Mouse (Mus musculus): Measurements from ENCODE around the gene Nudcd3. TPM values are rescaled to one million over a fixed set of nuclear protein-coding genes. Genes with fewer than 3 reads are reported as not detected.

The Nudcd3 gene
- total and polyA plus RNA-seq, 3 experiments = 33.3 to 50.5 TPM; not detected in 1

GRCm38 (mm10) chr11:6198449-6198848 lies 1.8 kb downstream of the Nudcd3 start:
- DNase-seq (ENCODE audit: low read depth, low spot score) = no peak
- Histone ChIP-seq H3K4me3 (ENCODE audit: control insufficient read depth in 1 of 2, insufficient read depth in 1 of 2, low read depth in 2 of 2, low read length in 2 of 2) (peak overlapping the region; percentile 18 to 58; a peak in 3 of 4 replicates), H3K79me2 (ENCODE audit: control insufficient read depth, insufficient read depth, low read length, poor library complexity) (peaks cover 55% of the 10 kb centered on the region), H3K4me1 (ENCODE audit: control insufficient read depth in 1 of 2, insufficient read depth in 2 of 2, low read length in 2 of 2) (peaks cover 9 to 29% of the 10 kb centered on the region in 2 experiments), H3K9ac (ENCODE audit: control insufficient read depth, low read depth, low read length, poor library complexity, severe bottlenecking) (peak overlapping the region; percentile 20; the same call in 1 of the 2 replicates), H3K27me3 (ENCODE audit: control insufficient read depth in 1 of 2, insufficient read depth in 2 of 2, low read length in 2 of 2) (no peaks in the 10 kb centered on the region), H3K9me3 (replicated peaks; ENCODE audit: insufficient read depth, low read length) (no peaks in the 10 kb centered on the region), H3K27ac (ENCODE audit: control insufficient read depth, low read depth, low read length) (no peak overlapping the region), H3K36me3 (ENCODE audit: control insufficient read depth in 1 of 2, insufficient read depth in 2 of 2, low read length in 2 of 2) (peaks cover 0 to 22% of the 10 kb centered on the region in 2 experiments; a peak in 3 of 4 replicates)
- TF ChIP-seq GATA1 (IDR thresholded peaks at IDR 0.05; ENCODE audit: low read depth, low read length) = 0 out of 2 replicates have a peak, but pooled peaks have one; percentile 18
- no peak for TF ChIP-seq ZKSCAN1 (IDR thresholded peaks at IDR 0.05; ENCODE audit: low read depth, low read length)
- TF ChIP-seq JUND (IDR thresholded peaks at IDR 0.05; ENCODE audit: low read depth, low read length) = no peak
- no peak for TF ChIP-seq TAL1 (IDR thresholded peaks at IDR 0.05; ENCODE audit: low read length)
- no peak for TF ChIP-seq CHD2 (IDR thresholded peaks at IDR 0.05; ENCODE audit: low read length)
- TF ChIP-seq ZNF384 (IDR thresholded peaks at IDR 0.05; ENCODE audit: low read depth, low read length) = no peak
- no peak for TF ChIP-seq MEF2A (IDR thresholded peaks at IDR 0.05; ENCODE audit: extremely low read depth, insufficient replicate concordance, low read depth, low read length, poor library complexity, severe bottlenecking)
- TF ChIP-seq MAFK (IDR thresholded peaks at IDR 0.05; ENCODE audit: borderline replicate concordance, low read depth, low read length) = no peak

- Histone ChIP-seq H3K36me3 (ENCODE audit: control insufficient read depth in 1 of 2, insufficient read depth in 2 of 2, low read length in 2 of 2) (peaks cover 3 to 22% of the 10 kb centered on the region in 2 experiments; a peak in 3 of 4 replicates), H3K9me3 (replicated peaks; ENCODE audit: insufficient read depth, low read length) (no peaks in the 10 kb centered on the region), H3K4me3 (ENCODE audit: control insufficient read depth in 1 of 2, insufficient read depth in 1 of 2, low read depth in 2 of 2, low read length in 2 of 2) (no peak overlapping the region), H3K9ac (ENCODE audit: control insufficient read depth, low read depth, low read length, poor library complexity, severe bottlenecking) (no peak overlapping the region), H3K79me2 (ENCODE audit: control insufficient read depth, insufficient read depth, low read length, poor library complexity) (peaks cover 55% of the 10 kb centered on the region), H3K27me3 (ENCODE audit: control insufficient read depth in 1 of 2, insufficient read depth in 2 of 2, low read length in 2 of 2) (no peaks in the 10 kb centered on the region), H3K4me1 (ENCODE audit: control insufficient read depth in 1 of 2, insufficient read depth in 2 of 2, low read length in 2 of 2) (peaks cover 9 to 29% of the 10 kb centered on the region in 2 experiments), H3K27ac (ENCODE audit: control insufficient read depth, low read depth, low read length) (no peak overlapping the region)
- TF ChIP-seq MYB (IDR thresholded peaks at IDR 0.05; ENCODE audit: low read depth, low read length) (no peak), MAFK (IDR thresholded peaks at IDR 0.05; ENCODE audit: borderline replicate concordance, low read depth, low read length) (no peak), CHD1 (IDR thresholded peaks at IDR 0.05; ENCODE audit: low read depth, low read length) (no peak), POLR2A (IDR thresholded peaks at IDR 0.05; ENCODE audit: control insufficient read depth in 1 of 2, insufficient read depth in 1 of 2, low read depth in 1 of 2, low read length in 2 of 2, poor library complexity in 1 of 2) (no peak), E2F4 (IDR thresholded peaks at IDR 0.05; ENCODE audit: borderline replicate concordance, low read depth, low read length) (no peak)
- DNase-seq (ENCODE audit: low read depth, low spot score) = no peak
These were observed 3.4 kb downstream of the Nudcd3 start for GRCm38 (mm10) chr11:6196780-6197179.

GRCm38 (mm10) chr11:6187878-6188277 lies 12.3 kb downstream of the Nudcd3 start:
- Histone ChIP-seq H3K4me1 (ENCODE audit: control insufficient read depth in 1 of 2, insufficient read depth in 2 of 2, low read length in 2 of 2) (no peaks in the 10 kb centered on the region), H3K27ac (ENCODE audit: control insufficient read depth, low read depth, low read length) (no peak overlapping the region), H3K4me3 (ENCODE audit: control insufficient read depth in 1 of 2, insufficient read depth in 1 of 2, low read depth in 2 of 2, low read length in 2 of 2) (no peak overlapping the region), H3K9ac (ENCODE audit: control insufficient read depth, low read depth, low read length, poor library complexity, severe bottlenecking) (no peak overlapping the region), H3K27me3 (ENCODE audit: control insufficient read depth in 1 of 2, insufficient read depth in 2 of 2, low read length in 2 of 2) (no peaks in the 10 kb centered on the region), H3K79me2 (ENCODE audit: control insufficient read depth, insufficient read depth, low read length, poor library complexity) (peaks cover 28% of the 10 kb centered on the region), H3K9me3 (replicated peaks; ENCODE audit: insufficient read depth, low read length) (no peaks in the 10 kb centered on the region), H3K36me3 (ENCODE audit: control insufficient read depth in 1 of 2, insufficient read depth in 2 of 2, low read length in 2 of 2) (peaks cover 2 to 20% of the 10 kb centered on the region in 2 experiments; a peak in 3 of 4 replicates)
- TF ChIP-seq KAT2A (conservative IDR thresholded peaks at IDR 0.05; ENCODE audit: low read depth, low read length) = no peak
- TF ChIP-seq BHLHE40 (IDR thresholded peaks at IDR 0.05; ENCODE audit: borderline replicate concordance, low read depth, low read length) = no peak; the same call in 1 of the 2 replicates
- TF ChIP-seq MAX (IDR thresholded peaks at IDR 0.05; ENCODE audit: low read length) = 0 out of 2 replicates have a peak, but pooled peaks have one; percentile 25
- peak; percentile 87 to 97 (median 97) for TF ChIP-seq CTCF (IDR thresholded peaks at IDR 0.05 in 2 of 3, conservative IDR thresholded peaks at IDR 0.05 in 1 of 3; ENCODE audit: control insufficient read depth in 1 of 3, insufficient read depth in 1 of 3, low read depth in 2 of 3, low read length in 3 of 3, poor library complexity in 1 of 3, severe bottlenecking in 1 of 3)
- 0 out of 2 replicates have a peak, but pooled peaks have one; percentile 38 for TF ChIP-seq MYC (IDR thresholded peaks at IDR 0.05; ENCODE audit: low read depth, low read length)
- TF ChIP-seq HCFC1 (IDR thresholded peaks at IDR 0.05; ENCODE audit: low read depth, low read length) = no peak
- TF ChIP-seq MXI1 (IDR thresholded peaks at IDR 0.05; ENCODE audit: low read depth, low read length) = 0 out of 2 replicates have a peak, but pooled peaks have one; percentile 29
- peak; percentile 87 for TF ChIP-seq SMC3 (IDR thresholded peaks at IDR 0.05; ENCODE audit: low read depth, low read length)
- TF ChIP-seq CHD1 (IDR thresholded peaks at IDR 0.05; ENCODE audit: low read depth, low read length) = no peak
- TF ChIP-seq POLR2A (IDR thresholded peaks at IDR 0.05; ENCODE audit: control insufficient read depth in 1 of 2, insufficient read depth in 1 of 2, low read depth in 1 of 2, low read length in 2 of 2, poor library complexity in 1 of 2) = no peak
- peak; percentile 93 for TF ChIP-seq RAD21 (IDR thresholded peaks at IDR 0.05; ENCODE audit: low read depth, low read length)
- TF ChIP-seq SIN3A (IDR thresholded peaks at IDR 0.05; ENCODE audit: low read length) = peak; percentile 60; the same call in 1 of the 2 replicates
- TF ChIP-seq USF2 (IDR thresholded peaks at IDR 0.05; ENCODE audit: borderline replicate concordance in 1 of 2, insufficient read depth in 1 of 2, low read depth in 1 of 2, low read length in 2 of 2) = no peak
- TF ChIP-seq UBTF (IDR thresholded peaks at IDR 0.05; ENCODE audit: borderline replicate concordance, insufficient read depth, low read depth, low read length) = no peak
- TF ChIP-seq ZC3H11A (IDR thresholded peaks at IDR 0.05; ENCODE audit: low read depth, low read length) = peak; percentile 74
- DNase-seq (ENCODE audit: low read depth, low spot score) = peak; percentile 94

Measured in MEL (cell line).